Mouse (Mus musculus) frontal cortex, postnatal 14 days (tissue): ENCODE results near the gene Strap.

Experiments used
- DNase-seq, 2 experiments: peaks; one replicate each; pipeline ENCODE4 v3.0.0; 2022; ENCODE audit warnings: low spot score in 2 of 2

The Strap gene

DNA sequence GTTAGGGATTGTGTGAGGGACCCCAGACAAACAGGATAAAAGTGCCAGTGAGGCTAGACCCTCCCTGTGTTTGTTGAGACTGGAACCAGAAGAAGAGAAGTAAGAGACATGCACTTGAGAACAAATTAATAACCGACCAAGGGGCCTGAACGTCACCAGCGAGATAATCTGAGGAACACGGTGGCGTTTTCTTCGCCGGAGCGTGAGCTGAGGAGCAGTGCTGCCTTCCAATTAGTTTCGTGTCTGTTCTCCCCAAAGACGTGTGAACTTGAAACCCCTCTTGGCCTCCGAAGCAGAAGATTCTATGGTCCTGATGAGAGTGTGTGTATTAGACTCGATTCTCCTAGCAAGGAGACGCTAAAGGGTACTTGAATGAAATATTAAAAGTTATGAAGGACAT is 39.3 kb downstream of the Strap start:
- DNase-seq, result no peak

DNA sequence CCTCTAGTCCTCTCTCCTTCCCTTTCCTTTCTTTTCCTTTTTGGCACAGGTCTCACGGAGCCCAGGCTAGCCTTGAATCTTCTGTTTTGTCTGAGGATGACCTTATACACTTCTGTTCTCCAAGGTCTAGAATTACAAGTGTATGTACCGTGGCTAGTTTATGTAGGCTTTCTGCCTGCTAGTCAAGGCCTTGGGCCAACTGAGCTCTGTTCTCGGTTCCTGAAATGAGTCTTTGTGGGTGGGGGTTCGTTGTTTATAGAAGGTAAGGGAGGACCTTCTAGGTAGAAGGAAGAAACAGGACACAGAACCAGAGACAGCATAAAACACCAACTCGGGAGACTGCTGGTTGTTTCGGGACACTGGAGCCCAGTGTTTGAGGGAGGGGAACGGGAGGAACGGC is 40.3 kb downstream of the Strap start:
- DNase-seq, result no peak

DNA sequence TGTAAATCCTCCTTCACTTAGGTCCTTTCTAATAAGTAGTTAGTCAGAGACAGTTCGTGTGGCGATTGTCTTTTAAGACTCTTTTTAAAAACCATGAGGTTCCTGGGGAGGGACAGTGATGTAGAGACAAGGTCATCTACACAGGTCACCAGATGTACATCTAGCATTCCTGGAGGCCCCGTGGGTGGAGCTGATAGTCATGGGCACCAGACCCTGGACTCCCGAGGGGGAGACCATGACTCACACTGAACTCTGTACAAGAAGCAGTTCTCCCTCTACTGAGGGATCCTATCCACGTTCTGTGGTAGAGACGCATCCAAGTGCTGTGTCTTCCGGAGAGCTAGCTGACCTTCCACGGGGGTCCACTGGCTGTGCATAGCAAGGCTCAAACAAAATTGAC is 42.1 kb downstream of the Strap start:
- no peak for DNase-seq

DNA sequence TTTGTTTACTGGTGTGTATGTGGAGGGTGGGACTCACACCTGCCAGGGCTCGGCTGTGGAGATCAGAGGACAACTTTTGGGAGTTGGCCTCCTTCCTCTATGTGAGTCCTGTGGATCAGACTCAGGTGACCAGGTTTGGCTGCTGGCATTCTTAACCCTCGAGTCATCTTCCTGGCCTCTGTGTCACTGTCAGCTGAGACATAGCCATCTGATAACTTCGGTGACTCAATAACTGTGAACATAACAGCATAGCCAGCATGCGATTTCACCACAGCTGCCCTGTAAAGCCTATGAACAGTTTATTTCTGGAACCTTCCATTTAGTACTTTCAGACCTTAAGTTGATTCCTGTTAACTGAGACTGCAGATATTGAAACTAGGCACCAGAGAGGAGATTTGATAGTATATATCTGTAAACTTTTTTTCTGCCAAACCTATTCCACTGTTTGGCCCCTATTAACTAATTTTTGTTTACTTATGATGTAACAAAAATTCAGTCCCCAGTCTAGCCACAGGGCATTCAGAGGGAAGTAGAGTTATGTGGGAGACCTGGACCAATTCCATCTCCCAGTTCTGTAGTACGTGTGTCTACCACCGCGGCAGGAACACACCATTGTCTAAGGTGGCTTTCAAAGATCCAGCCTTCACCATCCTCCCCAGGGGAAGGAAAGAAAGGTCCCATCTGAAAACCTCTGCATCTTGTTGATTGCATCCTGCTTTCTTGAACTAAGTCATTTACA is 49.2 kb downstream of the Strap start:
- no peak for DNase-seq

DNA sequence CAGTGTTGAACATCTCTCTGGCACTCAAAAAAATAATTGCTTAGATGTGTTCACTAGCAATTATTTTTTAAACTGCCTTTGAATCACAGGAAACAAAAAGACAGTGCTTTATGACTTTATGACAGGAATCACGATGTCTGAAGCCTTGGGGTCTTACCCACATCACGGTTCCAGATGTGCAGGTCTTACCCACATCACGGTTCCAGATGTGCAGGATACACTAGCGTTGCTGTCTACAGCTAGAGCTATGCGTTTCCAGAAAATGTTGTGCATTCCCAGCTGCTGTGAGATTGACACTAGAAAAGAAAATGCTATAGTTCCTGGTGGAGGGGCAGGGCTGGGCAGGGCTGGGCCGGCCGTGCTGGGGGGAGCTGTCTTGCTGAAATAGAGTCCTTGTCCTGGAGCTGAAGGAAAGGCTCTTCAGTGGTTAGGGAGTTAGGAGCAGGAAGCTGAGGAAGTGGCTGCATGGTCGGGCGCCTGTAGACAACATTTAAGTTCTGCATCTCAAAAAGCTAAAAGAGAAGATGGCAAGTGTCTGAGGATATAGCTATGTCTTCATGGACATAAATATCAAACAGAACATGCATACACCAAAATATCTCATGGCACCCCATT is 54.2 kb downstream of the Strap start:
- DNase-seq, result no peak

DNA sequence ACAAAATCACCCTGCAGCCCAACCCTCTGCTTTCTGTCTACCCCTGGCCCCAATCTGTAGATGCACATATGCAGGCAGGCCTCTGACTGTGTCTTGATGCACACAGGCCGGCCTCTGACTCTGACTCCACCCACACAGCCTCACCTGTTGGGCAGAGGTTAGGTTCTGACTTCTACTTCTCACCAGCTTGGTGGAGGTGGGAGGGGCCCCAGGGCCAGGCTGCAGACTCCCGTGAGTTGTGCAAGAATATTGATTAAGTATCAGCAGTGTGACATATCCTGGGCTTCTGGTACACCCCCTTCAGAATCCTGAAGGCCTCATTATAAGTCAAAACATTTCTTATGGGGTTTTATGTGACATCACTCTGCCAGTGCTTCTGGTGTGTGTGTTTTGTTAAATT is 54.8 kb downstream of the Strap start:
- DNase-seq, result no peak

DNA sequence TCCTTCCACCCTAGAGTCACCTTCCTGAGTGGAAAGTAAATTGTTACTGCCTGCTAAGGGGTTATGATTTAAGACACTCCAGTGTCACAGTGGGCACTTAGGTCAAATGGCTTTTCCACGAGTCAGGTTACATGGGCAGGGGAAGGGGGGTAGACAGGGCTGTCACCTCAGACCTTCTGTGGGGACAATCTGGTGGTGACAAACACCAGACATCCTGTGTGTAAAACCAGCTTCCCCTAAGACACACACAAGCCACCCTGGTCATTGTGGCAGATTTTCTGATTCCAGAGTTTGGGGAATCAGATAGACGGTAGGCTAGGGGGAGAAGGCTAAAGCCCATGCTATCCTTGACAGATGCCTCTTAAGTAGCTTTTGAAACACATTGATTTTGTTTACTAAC is 60.6 kb downstream of the Strap start:
- DNase-seq, result no peak

DNA sequence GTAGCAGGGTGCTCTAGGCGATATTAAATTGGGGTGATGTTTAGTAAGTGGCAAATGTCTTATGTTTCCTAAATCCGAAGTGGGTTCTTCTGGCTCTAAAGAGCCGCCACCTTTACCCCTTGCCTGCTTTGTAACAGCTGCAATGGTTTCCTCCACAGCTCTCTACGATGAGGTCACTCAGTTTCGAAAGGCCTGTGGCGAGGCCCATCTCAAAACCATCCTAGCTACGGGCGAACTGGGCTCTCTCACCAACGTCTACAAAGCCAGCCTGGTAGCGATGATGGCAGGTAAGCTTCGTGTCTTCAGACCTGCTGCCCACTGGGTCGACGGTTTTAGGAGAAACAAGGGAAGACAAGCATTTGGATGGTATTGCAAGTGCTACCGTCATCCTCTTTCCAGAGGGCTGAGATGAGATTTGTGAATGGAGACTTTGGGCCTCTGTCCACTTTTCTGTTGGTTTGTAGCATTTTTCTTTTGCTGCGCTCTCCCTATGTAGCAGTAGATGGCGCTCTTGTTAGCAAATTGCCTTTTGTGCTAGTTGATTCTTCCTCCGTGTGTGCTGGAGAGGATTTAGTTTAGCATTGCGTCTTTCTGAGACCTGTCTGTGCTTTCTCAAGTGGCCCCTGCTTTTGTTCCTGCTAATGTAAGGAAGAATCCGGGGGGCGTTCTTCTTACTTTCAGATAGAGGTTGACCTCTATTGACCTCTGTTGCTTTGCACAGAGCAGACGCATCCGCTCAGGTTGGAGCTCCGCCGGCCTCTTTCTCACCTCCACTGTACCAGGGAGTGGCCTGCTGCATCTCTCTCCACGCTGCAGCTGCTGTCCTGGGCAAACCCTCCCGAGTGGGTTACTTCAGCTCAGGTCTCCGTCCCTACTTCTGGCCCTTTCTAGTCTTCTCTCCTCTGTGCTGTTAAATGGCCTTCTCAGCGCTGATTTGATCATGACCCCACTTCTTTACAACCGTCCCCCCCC is 62.0 kb downstream of the Strap start:
- DNase-seq, result peak; percentile 30 to 55

DNA sequence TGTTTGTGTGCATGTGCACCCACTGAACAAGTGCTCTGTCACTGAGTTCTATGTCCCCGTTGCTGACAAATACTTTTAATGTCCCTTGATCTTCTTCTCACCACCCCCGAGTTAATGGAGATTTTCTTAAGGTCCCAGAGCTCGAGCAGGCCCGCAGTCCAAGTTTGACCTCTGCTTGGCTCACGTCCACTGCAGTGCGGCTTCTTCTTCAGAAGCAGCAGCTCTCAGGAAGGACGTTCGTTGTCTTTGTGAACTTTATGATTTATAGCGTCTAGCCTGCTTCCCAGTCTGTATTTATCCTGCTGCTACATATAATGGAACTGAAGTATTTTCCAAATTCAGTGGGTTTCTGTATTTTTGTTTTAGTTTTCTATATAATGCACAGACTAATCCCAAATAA is 64.4 kb downstream of the Strap start:
- no peak for DNase-seq
